Mouse (Mus musculus): ENCODE results near the gene Gcm1. TPM values are rescaled to one million over a fixed set of nuclear protein-coding genes. Genes with fewer than 3 reads are reported as not detected.
"Not testable (repeated sequence)": the region's sequence is repeated elsewhere in the genome, so short reads cannot be mapped to it uniquely, and the experiment has no call there.

The Gcm1 gene
- polyA plus RNA-seq, 2 experiments from 2014 or later, result not detected

GRCm38 (mm10) chr9:78050452-78050970 is 1.2 kb upstream of the Gcm1 start:
- ATAC-seq, result no peak

- no peak for ATAC-seq
Measured at GRCm38 (mm10) chr9:78053821-78054220, 2.1 kb downstream of the Gcm1 start.

GRCm38 (mm10) chr9:78054298-78054697 is 2.6 kb downstream of the Gcm1 start:
- ATAC-seq, result no peak

- ATAC-seq, result no peak
Measured at GRCm38 (mm10) chr9:78059525-78060120, 7.9 kb downstream of the Gcm1 start.

DNA sequence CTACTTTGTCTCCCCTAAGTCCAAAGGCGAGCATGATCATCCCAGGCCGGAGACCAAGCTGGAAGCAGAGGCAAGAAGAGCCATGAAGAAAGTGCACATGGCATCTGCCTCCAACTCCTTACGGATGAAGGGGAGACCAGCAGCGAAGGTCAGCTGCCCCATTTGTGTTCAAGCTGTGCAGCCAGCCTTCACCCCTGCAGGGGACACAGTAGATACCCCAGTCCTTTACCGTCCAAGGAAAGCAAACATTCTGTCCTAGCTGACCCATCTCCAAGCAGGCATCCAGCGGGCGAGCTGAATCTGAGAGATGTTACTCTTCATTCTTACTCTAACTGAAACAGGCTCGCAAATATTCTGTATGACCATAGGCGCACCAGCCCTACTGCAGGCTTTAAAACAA is 10.7 kb downstream of the Gcm1 start:
- no peak for ATAC-seq

DNA sequence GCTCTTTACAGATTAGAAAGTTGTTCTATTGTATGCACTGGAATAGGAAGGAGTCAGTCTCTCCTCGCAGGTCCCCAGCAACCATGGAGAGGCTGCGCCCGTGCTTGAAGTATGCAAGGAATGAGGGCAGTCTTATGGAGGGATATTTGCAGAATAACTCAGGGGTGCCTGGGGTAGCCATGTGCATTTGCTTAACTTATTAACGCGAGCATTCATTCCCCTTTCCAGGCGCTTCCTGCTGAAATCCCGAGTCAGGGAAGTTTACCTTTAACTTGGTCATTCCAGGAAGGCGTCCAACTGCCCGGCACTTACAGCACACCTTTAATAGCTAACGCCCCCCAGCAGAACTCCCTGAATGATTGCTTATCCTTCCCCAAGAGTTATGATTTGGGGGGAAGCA is 12.4 kb downstream of the Gcm1 start:
- ATAC-seq, result no peak

GRCm38 (mm10) chr9:78070496-78070895 is 18.8 kb downstream of the Gcm1 start:
- no peak for ATAC-seq

GRCm38 (mm10) chr9:78071626-78072025 is 19.9 kb downstream of the Gcm1 start:
- ATAC-seq, result no peak

DNA sequence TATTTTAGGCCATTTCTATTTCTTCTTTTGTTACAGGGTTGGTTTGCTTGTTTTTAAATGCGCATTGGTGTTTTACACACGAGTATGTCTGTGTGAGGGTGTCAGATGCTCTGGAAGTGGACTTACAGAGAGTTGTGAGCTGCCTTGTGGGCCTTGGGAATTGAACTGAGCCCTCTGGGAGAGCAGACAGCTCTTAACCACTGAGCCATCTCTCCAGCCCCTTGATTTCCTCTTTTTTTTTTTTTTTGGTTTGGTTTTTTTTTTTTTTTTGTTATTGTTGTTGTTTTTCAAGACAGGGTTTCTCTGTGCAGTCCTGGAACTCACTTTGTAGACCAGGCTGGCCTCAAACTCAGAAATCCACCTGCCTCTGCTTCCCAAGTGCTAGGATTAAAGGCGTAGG is 21.6 kb downstream of the Gcm1 start:
- ATAC-seq, result not testable (repeated sequence)

GRCm38 (mm10) chr9:78073713-78074340 is 22.1 kb downstream of the Gcm1 start:
- ATAC-seq, result peak; percentile 66

DNA sequence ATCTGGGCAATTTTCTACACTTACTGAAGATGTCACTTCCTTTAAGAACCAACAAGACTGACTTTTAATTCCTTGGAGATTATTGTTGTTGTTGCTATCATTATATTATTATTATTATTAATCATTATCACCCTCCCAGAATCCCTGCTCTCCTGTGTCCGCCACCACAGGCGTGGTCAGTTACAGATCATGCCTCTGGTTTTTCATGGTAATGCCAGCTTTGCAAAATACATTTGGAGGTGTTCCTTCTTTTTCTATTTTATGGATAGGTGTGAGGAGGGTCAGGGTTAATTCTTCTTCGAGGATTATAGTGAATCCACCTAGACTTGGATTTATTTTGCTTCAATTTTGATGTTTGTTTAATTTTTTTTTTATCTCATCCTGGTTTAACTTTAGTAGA is 23.5 kb downstream of the Gcm1 start:
- no peak for ATAC-seq

DNA sequence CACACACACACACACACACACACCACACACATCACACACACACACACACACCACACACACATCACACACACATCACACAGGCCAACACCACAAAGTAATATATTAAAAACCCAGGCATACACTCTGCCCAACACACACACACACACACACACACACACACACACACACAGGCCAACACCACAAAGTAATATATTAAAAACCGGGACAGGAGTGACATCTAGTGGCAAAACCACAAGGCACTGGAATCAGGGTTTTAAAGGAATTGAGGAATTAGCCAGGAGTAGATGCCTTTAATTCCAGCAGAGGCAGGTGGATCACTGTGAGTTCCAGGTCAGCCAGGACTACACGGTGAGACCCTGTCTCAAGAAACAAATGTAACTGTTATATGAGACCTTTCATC is 26.5 kb downstream of the Gcm1 start:
- ATAC-seq, result no peak

GRCm38 (mm10) chr9:78081835-78082234 is 30.1 kb downstream of the Gcm1 start:
- no peak for ATAC-seq

- no peak for ATAC-seq
Measured at GRCm38 (mm10) chr9:78084341-78084740, 32.6 kb downstream of the Gcm1 start.

- no peak for ATAC-seq
Measured at GRCm38 (mm10) chr9:78085722-78086287, 34.1 kb downstream of the Gcm1 start.

GRCm38 (mm10) chr9:78087751-78088150 is 36.0 kb downstream of the Gcm1 start:
- ATAC-seq, result no peak

DNA sequence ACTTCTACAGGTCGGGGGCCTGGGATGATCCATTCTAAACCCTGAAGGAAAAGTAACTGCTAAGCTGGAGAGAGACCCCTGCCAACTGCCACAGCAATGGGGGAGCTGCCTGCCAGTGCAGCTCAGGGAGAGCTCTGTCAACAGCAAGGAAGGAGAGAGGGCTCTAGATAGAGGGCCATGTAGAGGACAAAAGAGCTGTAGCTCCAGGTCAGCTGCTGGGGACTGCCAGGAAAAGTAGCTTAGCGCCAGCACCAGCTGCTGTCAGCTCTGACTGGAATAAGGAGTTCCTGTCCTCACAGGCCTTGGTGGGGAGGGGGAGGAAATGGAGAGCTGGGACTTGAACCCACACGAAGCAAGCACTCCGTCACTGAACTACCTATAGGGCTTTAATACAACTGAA is 36.8 kb downstream of the Gcm1 start:
- ATAC-seq, result no peak

- no peak for ATAC-seq
Measured at GRCm38 (mm10) chr9:78088971-78089370, 37.2 kb downstream of the Gcm1 start.

GRCm38 (mm10) chr9:78089906-78090305 is 38.2 kb downstream of the Gcm1 start:
- no peak for ATAC-seq

DNA sequence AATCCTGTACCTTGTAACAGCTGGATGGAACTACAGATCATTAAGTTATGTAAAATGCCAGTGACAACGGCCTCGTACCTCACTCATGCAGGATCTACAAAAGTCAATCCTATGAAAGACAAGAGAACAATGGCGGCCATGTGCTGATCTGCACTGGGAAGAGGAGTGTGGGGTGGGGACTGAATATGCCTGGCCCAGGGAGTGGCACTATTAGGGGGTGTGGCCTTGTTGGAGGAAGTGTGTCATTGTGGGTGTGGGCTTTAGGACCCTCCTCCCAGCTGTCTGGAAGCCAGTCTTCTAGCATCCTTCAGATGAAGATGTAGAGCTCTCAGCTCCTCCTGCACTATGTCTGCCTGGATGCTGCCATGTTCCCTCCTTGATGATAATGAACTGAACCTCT is 38.9 kb downstream of the Gcm1 start:
- ATAC-seq, result no peak

- no peak for ATAC-seq
Measured at GRCm38 (mm10) chr9:78095686-78096085, 44.0 kb downstream of the Gcm1 start.

- ATAC-seq, result no peak
Measured at GRCm38 (mm10) chr9:78096376-78096775, 44.7 kb downstream of the Gcm1 start.

- ATAC-seq, result peak; percentile 60
Measured at GRCm38 (mm10) chr9:78100956-78101355, 49.2 kb downstream of the Gcm1 start.

DNA sequence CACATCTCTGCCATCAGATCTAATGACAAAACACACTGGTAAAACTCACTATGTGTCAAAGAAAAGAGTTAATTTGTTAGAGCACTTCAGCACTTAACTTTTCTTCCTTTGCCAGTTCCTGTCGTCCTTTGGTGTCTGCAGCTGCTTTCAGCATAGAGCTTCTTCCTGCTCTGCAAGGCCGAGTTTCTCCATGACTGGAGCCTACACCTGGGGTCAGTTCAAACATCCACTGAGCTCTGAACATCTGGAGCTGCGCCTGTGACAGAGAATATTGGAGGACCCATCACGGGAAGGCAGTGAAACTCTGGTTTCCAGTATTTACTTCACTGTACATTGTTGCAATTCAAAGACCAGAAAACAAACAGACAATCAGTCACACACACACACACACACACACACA is 49.7 kb downstream of the Gcm1 start:
- ATAC-seq, result peak; percentile 34
